Mouse (Mus musculus): ENCODE measurements around the gene Ankrd33b.
A peak's percentile ranks its signal among the peaks of the same experiment; 100 is the strongest.

DNA sequence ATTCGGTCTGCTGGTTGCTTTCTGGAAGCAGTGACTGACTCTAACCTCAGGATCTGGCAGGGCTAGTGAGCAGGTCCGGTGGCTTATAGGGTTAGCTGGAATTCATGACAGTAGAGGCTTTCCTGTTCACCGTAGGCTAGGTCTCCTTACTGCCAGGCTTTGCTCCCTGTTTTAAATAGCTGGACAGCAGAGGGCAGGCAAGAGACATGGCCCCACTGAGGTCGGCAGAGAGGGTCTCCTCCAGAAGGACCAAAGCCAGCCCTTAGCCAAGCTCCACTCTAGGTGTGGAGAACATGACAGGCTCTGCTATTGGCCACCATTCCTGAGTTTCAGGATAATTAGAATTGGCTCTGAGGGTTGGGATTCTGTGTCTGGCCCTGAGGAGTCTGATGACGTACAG, 83.4 kb downstream of the Ankrd33b start:
- no peak for TF ChIP-seq EP300 (IDR thresholded peaks at IDR 0.05; ENCODE audit: low read depth)
- TF ChIP-seq CTCF (IDR thresholded peaks at IDR 0.05; ENCODE audit: low read depth), result peak; percentile 56

Data from heart, postnatal 0 days (tissue).